Mouse (Mus musculus) testis, adult 2 months (tissue): ENCODE measurements around the gene Uts2r. TPM values are rescaled to one million over a fixed set of nuclear protein-coding genes. Genes with fewer than 3 reads are reported as not detected.
A peak's percentile ranks its signal among the peaks of the same experiment; 100 is the strongest.

Experiments used
- H3K27ac ChIP-seq: fragments of 200-500 bp; 2 replicates; pipeline ENCODE4 v1.5.1; 2012; ENCODE audit warnings: low read depth, low read length; ENCODE audit not compliant: control insufficient read depth, insufficient read depth
- H3K27me3 ChIP-seq: fragments of 200-500 bp; 2 replicates; pipeline ENCODE4 v1.6.1; 2012; ENCODE audit warnings: mild to moderate bottlenecking, low read length, moderate library complexity; ENCODE audit not compliant: control insufficient read depth, insufficient read depth
- H3K36me3 ChIP-seq: fragments of 200-500 bp; 2 replicates; pipeline ENCODE4 v1.6.1; 2012; ENCODE audit warnings: mild to moderate bottlenecking, low read length; ENCODE audit not compliant: control insufficient read depth, insufficient read depth
- H3K4me1 ChIP-seq: fragments of 200-500 bp; 2 replicates; pipeline ENCODE4 v1.6.1; 2012; ENCODE audit warnings: low read length; ENCODE audit not compliant: control insufficient read depth, insufficient read depth
- H3K4me3 ChIP-seq: fragments of 200-500 bp; 2 replicates; pipeline ENCODE4 v1.5.1; 2012; ENCODE audit warnings: low read depth, mild to moderate bottlenecking, low read length, moderate library complexity, mixed read lengths; ENCODE audit not compliant: control insufficient read depth
- CTCF ChIP-seq: fragments of 200-500 bp; IDR thresholded peaks from 2 replicates; pipeline ENCODE4 v1.5.1; 2012; ENCODE audit warnings: low read depth, mild to moderate bottlenecking, inconsistent platforms, low read length, moderate library complexity; ENCODE audit not compliant: control insufficient read depth, insufficient read depth, insufficient replicate concordance
- POLR2A ChIP-seq: fragments of 200-500 bp; IDR thresholded peaks from 2 replicates; pipeline ENCODE4 v1.6.1; 2012; ENCODE audit warnings: low read depth, mild to moderate bottlenecking, inconsistent platforms, low read length, moderate library complexity; ENCODE audit not compliant: control insufficient read depth
- polyA plus RNA-seq: library from polyadenylated mRNA; depleted of rRNA; stranded (reverse); fragments of >200 nt; gene quantifications from 2 replicates; pipeline ENCODE4 v1.2.3, GENCODE M21; 2012

Uts2r gene
- polyA plus RNA-seq, 1 experiment = 0.35 TPM

GRCm38 (mm10) chr11:121122024-121122670, 37.9 kb upstream of the Uts2r start:
- Histone ChIP-seq H3K4me3 (no peak overlapping the region), H3K27ac (peak overlapping the region; percentile 44; the same call in 1 of the 2 replicates)
- TF ChIP-seq POLR2A (no peak), CTCF (no peak)

GRCm38 (mm10) chr11:121123438-121123837, 36.6 kb upstream of the Uts2r start:
- no peak overlapping the region for H3K4me3 ChIP-seq
- H3K27me3 ChIP-seq = no peaks in the 10 kb centered on the region
- peaks cover 3% of the 10 kb centered on the region for H3K4me1 ChIP-seq
- H3K27ac ChIP-seq = peak overlapping the region; percentile 65; the same call in 1 of the 2 replicates
- TF ChIP-seq POLR2A = no peak
- TF ChIP-seq CTCF = no peak
- no peaks in the 10 kb centered on the region for H3K36me3 ChIP-seq

More at GRCm38 (mm10) chr11:121122024-121122670, 37.9 kb upstream of the Uts2r start:
- Histone ChIP-seq H3K36me3 (no peaks in the 10 kb centered on the region), H3K4me1 (peaks cover 8% of the 10 kb centered on the region), H3K27me3 (no peaks in the 10 kb centered on the region)

GRCm38 (mm10) chr11:121125522-121126172, 34.4 kb upstream of the Uts2r start:
- TF ChIP-seq CTCF (no peak), POLR2A (no peak)
- H3K4me1 ChIP-seq = peaks cover 3% of the 10 kb centered on the region
- H3K36me3 ChIP-seq = no peaks in the 10 kb centered on the region
- H3K27ac ChIP-seq = no peak overlapping the region
- no peaks in the 10 kb centered on the region for H3K27me3 ChIP-seq
- no peak overlapping the region for H3K4me3 ChIP-seq

- Histone ChIP-seq H3K4me3 (no peak overlapping the region), H3K36me3 (no peaks in the 10 kb centered on the region), H3K27ac (no peak overlapping the region), H3K4me1 (peaks cover 3% of the 10 kb centered on the region), H3K27me3 (no peaks in the 10 kb centered on the region)
- TF ChIP-seq CTCF = no peak
- no peak for TF ChIP-seq POLR2A
Observed at GRCm38 (mm10) chr11:121126395-121126794, 33.7 kb upstream of the Uts2r start.

- H3K4me3 ChIP-seq = no peak overlapping the region
- H3K36me3 ChIP-seq = no peaks in the 10 kb centered on the region
- H3K4me1 ChIP-seq = peaks cover 3% of the 10 kb centered on the region
- no peak overlapping the region for H3K27ac ChIP-seq
- TF ChIP-seq CTCF = no peak
- no peak for TF ChIP-seq POLR2A
- no peaks in the 10 kb centered on the region for H3K27me3 ChIP-seq
Observed at GRCm38 (mm10) chr11:121127441-121127840, 32.6 kb upstream of the Uts2r start.

GRCm38 (mm10) chr11:121129616-121130015, 30.5 kb upstream of the Uts2r start:
- TF ChIP-seq POLR2A (no peak), CTCF (no peak)
- Histone ChIP-seq H3K4me3 (no peak overlapping the region), H3K36me3 (no peaks in the 10 kb centered on the region), H3K27ac (no peak overlapping the region), H3K27me3 (no peaks in the 10 kb centered on the region), H3K4me1 (no peaks in the 10 kb centered on the region)

GRCm38 (mm10) chr11:121134600-121134999, 25.5 kb upstream of the Uts2r start:
- TF ChIP-seq POLR2A (no peak), CTCF (no peak)

More at GRCm38 (mm10) chr11:121134600-121134999, 25.5 kb upstream of the Uts2r start:
- Histone ChIP-seq H3K36me3 (no peaks in the 10 kb centered on the region), H3K4me3 (no peak overlapping the region), H3K27me3 (no peaks in the 10 kb centered on the region), H3K4me1 (peaks cover 10% of the 10 kb centered on the region), H3K27ac (no peak overlapping the region)
